Mouse (Mus musculus) testis, postnatal 10 days (tissue): ENCODE data around the gene Pex13.
"Not testable (repeated sequence)": the region's sequence is repeated elsewhere in the genome, so short reads cannot be mapped to it uniquely, and the experiment has no call there.

Source experiments
- DNase-seq: peaks from one replicate; pipeline ENCODE4 v3.0.0; 2021; ENCODE audit warnings: low spot score

The Pex13 gene

DNA sequence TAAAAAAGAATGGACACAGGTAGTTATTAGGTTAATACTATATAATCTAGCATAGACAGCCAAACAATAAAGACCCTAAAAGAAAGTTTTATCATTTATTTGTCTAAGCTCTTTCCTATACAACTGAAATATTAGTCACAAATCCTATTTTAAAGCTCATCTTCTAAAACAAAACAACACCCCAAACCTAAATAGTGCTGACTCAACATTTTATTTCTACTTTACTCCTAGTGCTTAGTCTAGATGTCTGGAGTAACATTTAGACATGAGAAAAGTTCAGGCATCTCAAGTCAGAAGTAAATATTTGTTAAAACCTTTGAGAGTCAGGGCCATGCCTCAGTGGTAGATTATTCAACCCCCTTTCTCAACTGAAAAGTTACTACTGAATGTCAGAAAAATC, 18.3 kb downstream of the Pex13 start:
- DNase-seq, result no peak

DNA sequence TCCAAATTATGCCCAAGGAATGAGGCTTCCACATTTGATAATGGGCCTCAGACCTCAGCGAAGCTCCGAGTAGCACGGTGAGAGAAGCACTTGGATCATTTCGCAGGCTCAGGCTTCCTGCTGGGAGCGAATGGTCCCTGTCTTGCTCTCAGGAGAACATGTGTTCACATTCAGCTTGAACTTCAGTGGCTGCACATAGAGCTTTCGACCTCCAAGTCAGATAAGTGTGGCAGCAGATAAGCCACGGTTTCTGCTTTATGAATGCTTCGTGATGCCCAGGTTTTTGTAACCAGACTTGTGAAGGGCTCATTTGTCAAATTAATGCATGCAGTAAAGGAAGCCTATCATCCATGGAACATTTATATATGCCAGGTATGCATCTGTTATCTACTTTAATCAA, 31.2 kb downstream of the Pex13 start:
- DNase-seq, result no peak

DNA sequence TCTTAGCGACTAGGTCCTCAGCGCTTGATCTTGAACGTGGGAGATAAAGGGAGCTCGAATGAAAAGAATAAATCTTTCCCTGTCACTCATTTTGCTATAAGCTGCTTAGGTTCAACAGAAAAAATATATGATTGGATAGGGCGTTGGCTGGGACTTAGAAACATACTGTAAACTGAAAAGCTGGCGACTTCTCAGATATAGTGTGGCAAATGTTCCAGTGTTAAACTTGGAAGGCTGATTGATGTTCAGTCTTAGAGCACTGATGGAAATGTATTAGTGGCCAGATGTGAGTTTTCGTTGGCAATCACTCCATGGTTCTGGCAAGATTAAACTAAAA, 31.9 kb downstream of the Pex13 start:
- DNase-seq, result no peak

DNA sequence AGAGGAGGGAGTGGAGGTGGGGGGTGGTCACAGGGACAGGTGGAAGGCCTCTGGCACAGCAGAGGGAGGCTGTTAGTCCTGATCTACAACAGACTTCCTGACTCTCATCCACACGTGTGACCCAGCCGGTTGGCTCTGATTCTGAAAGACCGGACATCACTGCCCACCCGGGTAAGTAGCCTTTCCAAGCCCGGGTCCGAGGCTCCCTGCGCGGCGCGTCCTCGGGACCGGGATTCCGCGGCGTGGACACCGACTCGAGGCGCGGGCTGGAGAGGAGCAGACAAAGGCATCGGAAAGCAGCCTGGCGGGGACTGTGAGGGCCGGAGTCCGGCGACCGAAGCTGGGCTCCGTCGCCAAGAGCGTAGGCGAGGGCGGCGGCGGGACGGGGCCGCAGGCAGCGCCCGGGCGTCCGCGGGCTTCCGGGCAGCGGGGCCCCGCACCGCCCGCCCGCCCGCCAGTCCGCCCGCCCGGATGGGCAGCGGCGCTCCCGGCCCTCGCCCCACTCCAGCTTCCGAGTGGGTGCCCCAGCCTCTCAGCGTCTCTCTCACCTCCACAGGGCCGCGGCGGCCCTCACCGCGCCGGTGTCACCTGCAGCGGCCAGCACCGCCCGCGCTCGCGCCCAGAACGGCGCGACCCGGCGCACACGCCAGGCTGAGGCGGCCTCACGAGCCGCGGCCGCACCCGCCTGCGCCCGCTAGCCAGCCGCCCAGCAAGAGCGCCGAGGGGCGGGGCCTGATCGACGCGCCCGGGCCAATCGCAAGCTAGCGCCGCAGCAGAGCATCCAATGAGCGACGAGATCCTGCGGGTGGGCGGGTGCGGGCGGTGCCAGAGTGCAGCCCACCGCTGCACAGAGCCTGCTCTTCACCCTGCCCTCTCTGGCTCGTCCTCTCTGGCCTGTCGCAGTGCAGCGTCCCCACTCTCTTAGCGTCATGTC, 32.5 kb downstream of the Pex13 start, which contains the start of gene 0610010F05Rik:
TSS of gene 0610010F05Rik (minus strand) at position 695 of the 934 bp plus-strand sequence.
- DNase-seq, result peak; percentile 84

DNA sequence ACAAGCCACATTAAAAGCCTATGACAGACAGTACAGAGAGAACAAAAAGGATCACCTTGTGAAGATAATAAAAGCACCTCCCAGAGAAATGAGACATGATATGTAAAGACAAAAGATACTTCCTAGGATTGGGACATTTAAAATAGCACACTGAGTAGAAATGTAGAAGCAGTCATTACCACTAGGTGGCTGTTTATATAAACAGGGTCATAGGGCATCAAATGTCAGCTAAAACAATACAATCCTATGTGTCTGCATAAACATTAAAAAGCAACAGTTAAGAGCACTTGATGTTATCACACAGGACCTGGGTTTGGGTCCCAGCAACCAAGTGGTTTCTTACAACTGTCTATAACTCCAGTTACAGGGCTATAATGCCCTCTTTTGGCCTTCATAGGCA, 35.1 kb downstream of the Pex13 start:
- DNase-seq, result no peak

DNA sequence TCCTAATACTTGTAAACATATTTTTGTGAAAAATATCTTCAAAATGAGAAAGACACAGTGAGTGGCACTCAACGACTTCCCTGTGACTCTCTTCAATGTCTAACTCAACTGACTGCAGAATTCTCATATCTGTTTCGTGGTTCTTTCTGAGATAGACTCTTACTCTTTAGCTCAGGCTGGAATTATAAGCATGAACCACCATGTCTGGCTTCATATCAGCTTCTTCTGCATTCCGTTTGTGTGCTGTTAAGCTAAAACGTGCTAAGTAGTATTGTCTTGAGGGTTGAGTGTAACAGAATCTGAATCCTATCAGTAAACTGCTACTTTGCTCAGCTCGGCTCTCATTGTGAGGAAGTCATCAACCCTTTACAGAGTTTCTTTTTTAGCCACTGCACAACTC, 46.8 kb downstream of the Pex13 start:
- no peak for DNase-seq

DNA sequence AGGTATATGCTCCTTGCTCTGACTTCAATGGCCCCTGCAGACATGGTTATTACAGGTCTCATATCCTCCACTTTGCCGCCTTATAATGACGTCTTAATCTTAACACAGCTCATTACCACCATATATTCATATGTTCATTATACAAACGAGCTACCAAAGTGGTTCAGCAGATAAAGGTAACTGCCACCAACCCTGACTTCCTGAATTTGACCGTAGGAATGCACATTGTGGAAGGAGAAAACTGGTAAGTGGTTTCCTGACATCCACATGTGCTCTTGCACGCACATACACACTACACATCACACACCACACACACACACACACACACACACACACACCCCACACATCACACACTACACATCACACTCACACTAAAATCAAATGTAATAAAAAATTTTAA, 51.2 kb downstream of the Pex13 start:
- no peak for DNase-seq

DNA sequence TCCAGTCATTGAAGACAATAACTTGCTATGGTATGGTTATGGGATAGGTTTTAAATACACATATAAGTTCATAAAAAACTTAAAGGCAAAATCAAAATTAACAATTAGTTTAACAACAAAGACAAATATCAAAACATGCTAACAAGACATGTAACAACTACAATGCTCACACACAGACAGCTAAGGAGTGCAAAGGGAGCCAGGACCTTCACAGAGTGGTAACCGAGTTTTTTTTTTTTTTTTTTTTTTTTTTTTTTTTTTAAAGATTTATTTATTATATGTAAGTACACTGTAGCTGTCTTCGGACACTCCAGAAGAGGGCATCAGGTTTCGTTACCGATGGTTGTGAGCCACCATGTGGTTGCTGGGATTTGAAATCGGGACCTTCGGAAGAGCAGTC, 58.5 kb downstream of the Pex13 start:
- DNase-seq, result not testable (repeated sequence)
